1 mouse cellular context compared by ENCODE assay signal in the genomic region with DNA sequence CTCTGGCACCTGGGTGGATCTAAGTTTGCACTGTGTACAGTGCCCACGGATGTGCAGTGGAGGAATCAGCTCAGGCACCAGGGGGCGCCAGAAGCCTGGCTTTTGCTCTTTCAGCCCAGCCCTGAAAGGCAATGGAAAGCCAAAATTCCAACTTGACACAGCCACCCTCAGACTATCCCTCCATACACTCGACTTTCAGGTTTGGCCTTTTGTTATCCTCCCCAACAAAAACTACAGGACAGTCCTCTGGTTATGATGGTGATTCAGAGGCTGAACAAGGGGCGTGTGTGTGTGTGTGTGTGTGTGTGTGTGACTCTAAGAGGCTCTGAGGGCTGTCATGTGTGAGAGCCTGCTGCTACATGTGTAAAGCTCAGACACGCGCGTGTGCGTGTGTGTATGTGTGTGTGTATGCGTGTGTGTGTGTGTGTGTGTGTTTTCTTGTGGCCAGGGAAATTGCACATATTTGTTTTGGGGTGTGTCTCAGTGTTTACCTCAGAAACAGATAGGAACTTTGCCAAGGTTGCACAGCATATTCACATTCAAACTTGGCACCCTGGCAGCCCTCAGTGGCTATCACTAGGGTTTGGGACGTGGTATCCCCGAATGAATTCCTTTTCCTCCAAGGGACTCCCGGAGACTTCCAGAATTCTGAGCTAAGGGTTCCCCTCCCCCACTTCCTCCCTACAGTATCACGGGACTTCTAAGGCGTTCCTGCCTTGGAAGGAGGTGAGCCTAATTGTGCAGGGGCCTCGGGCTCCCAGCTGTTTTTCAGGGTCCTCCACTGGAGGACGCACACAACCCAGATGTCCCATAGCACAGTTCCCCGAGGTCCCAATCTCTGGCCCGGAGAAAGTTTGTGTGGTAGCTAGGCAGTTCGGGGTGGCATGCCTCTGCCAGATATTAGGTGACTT.
TF ChIP-seq lines count a peak whose summit lies in the region.

No protein-coding gene starts in this region.

TF ChIP-seq in CH12.LX, 34 proteins besides CTCF, POLR2A, EP300 and RAD21 (continued from another document):
- no peak for TF ChIP-seq ZKSCAN1 (IDR thresholded peaks at IDR 0.05; ENCODE audit: borderline replicate concordance, low read depth, low read length)
- no peak; the same call in 1 of the 2 replicates for TF ChIP-seq USF1 (IDR thresholded peaks at IDR 0.05; ENCODE audit: low read depth, low read length)
- TF ChIP-seq RCOR1 (conservative IDR thresholded peaks at IDR 0.05; ENCODE audit: low read depth, low read length), result no peak; the same call in 1 of the 2 replicates
- TF ChIP-seq TBP (conservative IDR thresholded peaks at IDR 0.05; ENCODE audit: low read depth, low read length), result no peak
- TF ChIP-seq KAT2A (IDR thresholded peaks at IDR 0.05; ENCODE audit: insufficient replicate concordance, low read length), result no peak
- TF ChIP-seq UBTF (IDR thresholded peaks at IDR 0.05; ENCODE audit: low read depth, low read length), result no peak
- peak; percentile 47; the same call in 1 of the 2 replicates for TF ChIP-seq ZMIZ1 (IDR thresholded peaks at IDR 0.05; ENCODE audit: low read depth, low read length)
- TF ChIP-seq ETS1 (conservative IDR thresholded peaks at IDR 0.05; ENCODE audit: low read depth, low read length), result 0 out of 2 replicates have a peak, but pooled peaks have one; percentile 16
- peak; percentile 95 for TF ChIP-seq SMC3 (IDR thresholded peaks at IDR 0.05; ENCODE audit: low read depth, low read length)
- TF ChIP-seq ZC3H11A (IDR thresholded peaks at IDR 0.05; ENCODE audit: low read depth, low read length), result peak; percentile 70
- TF ChIP-seq E2F4 (IDR thresholded peaks at IDR 0.05; ENCODE audit: insufficient replicate concordance, low read depth, low read length), result no peak
- TF ChIP-seq TCF12 (IDR thresholded peaks at IDR 0.05; ENCODE audit: low read depth, low read length), result 0 out of 2 replicates have a peak, but pooled peaks have one; percentile 30
- TF ChIP-seq NRF1 (IDR thresholded peaks at IDR 0.05; ENCODE audit: low read depth, low read length), result no peak
- no peak for TF ChIP-seq POLR2AphosphoS2 (IDR thresholded peaks at IDR 0.05; ENCODE audit: low read depth, low read length)
- TF ChIP-seq JUN (IDR thresholded peaks at IDR 0.05; ENCODE audit: insufficient read depth, low read depth, low read length), result no peak
- no peak for TF ChIP-seq ZNF384 (IDR thresholded peaks at IDR 0.05; ENCODE audit: low read depth, low read length)
- peak; percentile 35; the same call in 1 of the 2 replicates for TF ChIP-seq IRF4 (IDR thresholded peaks at IDR 0.05; ENCODE audit: low read depth, low read length)
- peak; percentile 80 for TF ChIP-seq BHLHE40 (IDR thresholded peaks at IDR 0.05; ENCODE audit: low read depth, low read length)
- TF ChIP-seq CHD1 (IDR thresholded peaks at IDR 0.05; ENCODE audit: low read depth, low read length), result peak; percentile 62; the same call in 1 of the 2 replicates
- TF ChIP-seq PAX5 (IDR thresholded peaks at IDR 0.05; ENCODE audit: low read length), result no peak
- peak; percentile 39; the same call in 1 of the 2 replicates for TF ChIP-seq MXI1 (IDR thresholded peaks at IDR 0.05; ENCODE audit: low read depth, low read length)
- peak; percentile 52; the same call in 1 of the 2 replicates for TF ChIP-seq MEF2A (IDR thresholded peaks at IDR 0.05; ENCODE audit: borderline replicate concordance, low read depth, low read length)
- no peak for TF ChIP-seq USF2 (conservative IDR thresholded peaks at IDR 0.05; ENCODE audit: low read depth, low read length)
- TF ChIP-seq HCFC1 (IDR thresholded peaks at IDR 0.05; ENCODE audit: low read depth, low read length), result no peak; the same call in 1 of the 2 replicates
- peak; percentile 56; the same call in 1 of the 2 replicates for TF ChIP-seq MYC (IDR thresholded peaks at IDR 0.05; ENCODE audit: low read depth, low read length)
- TF ChIP-seq SIN3A (IDR thresholded peaks at IDR 0.05; ENCODE audit: low read length), result peak; percentile 58
- TF ChIP-seq MAFK (IDR thresholded peaks at IDR 0.05; ENCODE audit: insufficient replicate concordance, low read length), result peak; percentile 46; the same call in 1 of the 2 replicates
- TF ChIP-seq ELF1 (IDR thresholded peaks at IDR 0.05; ENCODE audit: low read depth, low read length), result peak; percentile 47; the same call in 1 of the 2 replicates
- TF ChIP-seq MAZ (IDR thresholded peaks at IDR 0.05; ENCODE audit: low read depth, low read length), result no peak
- peak; percentile 74 for TF ChIP-seq CHD2 (IDR thresholded peaks at IDR 0.05; ENCODE audit: low read length)
- 0 out of 2 replicates have a peak, but pooled peaks have one; percentile 31 for TF ChIP-seq JUND (conservative IDR thresholded peaks at IDR 0.05; ENCODE audit: low read depth, low read length)
- TF ChIP-seq NELFE (IDR thresholded peaks at IDR 0.05; ENCODE audit: low read depth, low read length), result peak; percentile 62
- TF ChIP-seq GABPA (IDR thresholded peaks at IDR 0.05; ENCODE audit: insufficient replicate concordance, low read depth, low read length), result no peak
TF ChIP-seq in CH12.LX: peak in this region for 18.
